Mouse (Mus musculus) neural tube, embryonic 14.5 days (tissue): ENCODE results near the gene Eml3. TPM values are rescaled to one million over a fixed set of nuclear protein-coding genes. Genes with fewer than 3 reads are reported as not detected.

Experiments used
- ATAC-seq: fragments of 200-750 bp; cut with Nextera tagmentation; 2 replicates; pipeline ENCODE4 v1.8.0; 2017; ENCODE audit warnings: low read depth, mild to moderate bottlenecking, moderate TSS enrichment, moderate library complexity
- H3K27ac ChIP-seq: fragments of 300-500 bp; sonication (generic); 2 replicates; pipeline ENCODE4 v1.5.1; 2014; ENCODE audit warnings: low read depth, mild to moderate bottlenecking, control low read depth, low read length, moderate library complexity, mixed read lengths
- H3K27me3 ChIP-seq: fragments of 300-500 bp; sonication (generic); 2 replicates; pipeline ENCODE4 v1.6.1; 2014; ENCODE audit warnings: low read length; ENCODE audit not compliant: control insufficient read depth, insufficient read depth
- H3K36me3 ChIP-seq: fragments of 300-500 bp; sonication (generic); 2 replicates; pipeline ENCODE4 v1.6.1; 2014; ENCODE audit warnings: low read length, mixed read lengths; ENCODE audit not compliant: control insufficient read depth, insufficient read depth
- H3K4me1 ChIP-seq: fragments of 300-500 bp; sonication (generic); 2 replicates; pipeline ENCODE4 v1.6.1; 2014; ENCODE audit warnings: low read length; ENCODE audit not compliant: control insufficient read depth, insufficient read depth
- H3K4me2 ChIP-seq: fragments of 300-500 bp; sonication (generic); 2 replicates; pipeline ENCODE4 v1.6.1; 2014; ENCODE audit warnings: mild to moderate bottlenecking, low read depth, low read length, control low read depth
- H3K4me3 ChIP-seq: fragments of 300-500 bp; sonication (generic); 2 replicates; pipeline ENCODE4 v1.5.1; 2014; ENCODE audit warnings: low read depth, low read length, control low read depth, mixed read lengths
- H3K9ac ChIP-seq: fragments of 300-500 bp; sonication (generic); replicated peaks from 2 replicates; pipeline ENCODE4 v1.6.1; 2014; ENCODE audit warnings: low read depth, mild to moderate bottlenecking, control low read depth, low read length, mixed read lengths
- H3K9me3 ChIP-seq: fragments of 300-500 bp; sonication (generic); 2 replicates; pipeline ENCODE4 v1.6.1; 2016; ENCODE audit warnings: low read length; ENCODE audit not compliant: control insufficient read depth
- WGBS: fragments of 180-500 bp; shearing (Covaris S2); extraction: QIAGEN DNeasy Blood & Tissue Kit; methylation state at CpG from one replicate; pipeline ENCODE4 v1.1.7; 2014; 5-methylcytosine and 5-hydroxymethylcytosine counted together
- polyA plus RNA-seq: library from polyadenylated mRNA; unstranded; fragments of >200 nt; fragmentation: Nextera tagmentation; extraction: Ambion mirVana; gene quantifications from 2 replicates; pipeline ENCODE4 v1.2.1, GENCODE M21; 2014

Eml3 gene
- polyA plus RNA-seq: 6.2 and 8.7 TPM in 2 replicates

- Histone ChIP-seq H3K9ac (peak within 1 kb of the TSS; percentile 58), H3K9me3 (no peaks in the 10 kb centered on the region), H3K4me1 (0 out of 2 replicates have a peak, but pooled peaks cover 3% of the 10 kb centered on the region), H3K36me3 (peaks cover 8% of the 10 kb centered on the region; the same call in 1 of the 2 replicates), H3K4me3 (peak within 1 kb of the TSS; percentile 48), H3K27ac (no peak within 1 kb of the TSS), H3K27me3 (no peaks in the 10 kb centered on the region), H3K4me2 (peak within 1 kb of the TSS; percentile 64)
- WGBS: 1% methylated on average over 67 of the region's 74 CpGs
- peak; percentile 50 for ATAC-seq
Observed at GRCm38 (mm10) chr19:8929224-8930088, at the start of gene Eml3, which contains the start of gene Rom1. Eml3 (plus strand) TSS chr19:8929552. Rom1 (minus strand) TSS chr19:8929356.

GRCm38 (mm10) chr19:8880311-8881033, 48.9 kb upstream of the Eml3 start, which contains the start of gene Uqcc3:
Uqcc3 (minus strand) TSS chr19:8880923.
- Histone ChIP-seq H3K4me1 (peaks cover 10% of the 10 kb centered on the region; the same call in 1 of the 2 replicates), H3K9me3 (no peaks in the 10 kb centered on the region), H3K4me3 (peak within 1 kb of the TSS; percentile 76), H3K27me3 (no peaks in the 10 kb centered on the region), H3K36me3 (peaks cover 12% of the 10 kb centered on the region), H3K27ac (peak within 1 kb of the TSS; percentile 85), H3K4me2 (peak within 1 kb of the TSS; percentile 91), H3K9ac (peak within 1 kb of the TSS; percentile 82)
- peak; percentile 97 for ATAC-seq
- WGBS: under 1% methylated on average over 42 of the region's 42 CpGs

- Histone ChIP-seq H3K4me1 (peaks cover 10% of the 10 kb centered on the region; the same call in 1 of the 2 replicates), H3K36me3 (0 out of 2 replicates have a peak, but pooled peaks cover 8% of the 10 kb centered on the region), H3K9me3 (no peaks in the 10 kb centered on the region), H3K4me2 (peak overlapping the region; percentile 91), H3K9ac (peak overlapping the region; percentile 25; the same call in 1 of the 2 replicates), H3K27ac (peak overlapping the region; percentile 85; the same call in 1 of the 2 replicates), H3K27me3 (no peaks in the 10 kb centered on the region), H3K4me3 (peak overlapping the region; percentile 76)
- WGBS: 10% methylated on average over 3 of the region's 3 CpGs
- ATAC-seq: no peak
Observed at GRCm38 (mm10) chr19:8881034-8881392, 48.3 kb upstream of the Eml3 start.

GRCm38 (mm10) chr19:8883616-8884015, 45.7 kb upstream of the Eml3 start, which contains the start of the genes Lbhd1 and Gm49403:
Lbhd1 (plus strand) TSS chr19:8883732.
Gm49403 (plus strand) TSS chr19:8883930.
- no peaks in the 10 kb centered on the region for H3K36me3 ChIP-seq
- H3K4me2 ChIP-seq: no peak within 1 kb of the TSS
- ATAC-seq: no peak
- no peak within 1 kb of the TSS for H3K4me3 ChIP-seq
- 86% methylated on average over 3 of the region's 3 CpGs for WGBS
- no peak within 1 kb of the TSS for H3K27ac ChIP-seq
- no peak within 1 kb of the TSS for H3K9ac ChIP-seq
- peaks cover 18% of the 10 kb centered on the region for H3K4me1 ChIP-seq
- H3K27me3 ChIP-seq: no peaks in the 10 kb centered on the region
- no peaks in the 10 kb centered on the region for H3K9me3 ChIP-seq

GRCm38 (mm10) chr19:8886916-8887584, 42.3 kb upstream of the Eml3 start:
- ATAC-seq: no peak
- Histone ChIP-seq H3K9me3 (no peaks in the 10 kb centered on the region), H3K4me3 (no peak overlapping the region), H3K4me1 (peaks cover 9% of the 10 kb centered on the region), H3K27ac (no peak overlapping the region), H3K9ac (no peak overlapping the region), H3K36me3 (0 out of 2 replicates have a peak, but pooled peaks cover 3% of the 10 kb centered on the region), H3K27me3 (no peaks in the 10 kb centered on the region), H3K4me2 (no peak overlapping the region)
- 54% methylated on average over 1 of the region's 1 CpGs for WGBS

GRCm38 (mm10) chr19:8887585-8888463, 41.5 kb upstream of the Eml3 start:
- no peaks in the 10 kb centered on the region for H3K9me3 ChIP-seq

GRCm38 (mm10) chr19:8888511-8889385, 40.6 kb upstream of the Eml3 start, which contains the start of the genes 1810009A15Rik and Gm49416:
1810009A15Rik (plus strand) TSS chr19:8888853.
Gm49416 (plus strand) TSS chr19:8888926.
- Histone ChIP-seq H3K9ac (peak within 1 kb of the TSS; percentile 71), H3K27ac (peak within 1 kb of the TSS; percentile 80), H3K9me3 (no peaks in the 10 kb centered on the region), H3K27me3 (no peaks in the 10 kb centered on the region), H3K4me3 (peak within 1 kb of the TSS; percentile 54), H3K36me3 (0 out of 2 replicates have a peak, but pooled peaks cover 3% of the 10 kb centered on the region), H3K4me1 (peaks cover 16% of the 10 kb centered on the region), H3K4me2 (peak within 1 kb of the TSS; percentile 80)
- ATAC-seq: peak; percentile 96
- WGBS: under 1% methylated on average over 58 of the region's 58 CpGs

More at GRCm38 (mm10) chr19:8887585-8888463, 41.5 kb upstream of the Eml3 start:
- ATAC-seq: no peak
- Histone ChIP-seq H3K4me1 (peaks cover 12% of the 10 kb centered on the region), H3K36me3 (0 out of 2 replicates have a peak, but pooled peaks cover 3% of the 10 kb centered on the region), H3K27ac (peak overlapping the region; percentile 80; the same call in 1 of the 2 replicates), H3K27me3 (no peaks in the 10 kb centered on the region), H3K9ac (peak overlapping the region; percentile 71), H3K4me3 (peak overlapping the region; percentile 54), H3K4me2 (peak overlapping the region; percentile 80)
- 14% methylated on average over 19 of the region's 19 CpGs for WGBS
